Mouse (Mus musculus): ENCODE results near the gene Itga5.
A peak's percentile ranks its signal among the peaks of the same experiment; 100 is the strongest.

Gene Itga5

GRCm38 (mm10) chr15:103365471-103366375, 840 bp downstream of the Itga5 start:
- no peak for DNase-seq (ENCODE audit: low spot score in 2 of 2)

- DNase-seq (ENCODE audit: low spot score in 2 of 2) = no peak
These were observed 1.8 kb downstream of the Itga5 start for GRCm38 (mm10) chr15:103364761-103365160.

GRCm38 (mm10) chr15:103363809-103364208, 2.8 kb downstream of the Itga5 start:
- no peak for DNase-seq (ENCODE audit: low spot score in 2 of 2)

- DNase-seq (ENCODE audit: low spot score in 2 of 2) = no peak
These were observed 3.6 kb downstream of the Itga5 start for GRCm38 (mm10) chr15:103362950-103363349.

GRCm38 (mm10) chr15:103362333-103362732, 4.2 kb downstream of the Itga5 start:
- DNase-seq (ENCODE audit: low spot score in 2 of 2) = no peak

GRCm38 (mm10) chr15:103361269-103361668, 5.3 kb downstream of the Itga5 start:
- DNase-seq (ENCODE audit: low spot score in 2 of 2) = no peak

- no peak for DNase-seq (ENCODE audit: low spot score in 2 of 2)
These were observed 6.5 kb downstream of the Itga5 start for GRCm38 (mm10) chr15:103359869-103360602.

GRCm38 (mm10) chr15:103359122-103359510, 7.4 kb downstream of the Itga5 start:
- no peak for DNase-seq (ENCODE audit: low spot score in 2 of 2)

GRCm38 (mm10) chr15:103358278-103359121, 8.1 kb downstream of the Itga5 start:
- no peak for DNase-seq (ENCODE audit: low spot score in 2 of 2)

- no peak for DNase-seq (ENCODE audit: low spot score in 2 of 2)
These were observed 8.7 kb downstream of the Itga5 start for GRCm38 (mm10) chr15:103357817-103358216.

GRCm38 (mm10) chr15:103356130-103356529, 10.4 kb downstream of the Itga5 start:
- no peak for DNase-seq (ENCODE audit: low spot score in 2 of 2)

GRCm38 (mm10) chr15:103355420-103355819, 11.1 kb downstream of the Itga5 start:
- no peak for DNase-seq (ENCODE audit: low spot score in 2 of 2)

- no peak for DNase-seq (ENCODE audit: low spot score in 2 of 2)
These were observed 11.9 kb downstream of the Itga5 start for GRCm38 (mm10) chr15:103354690-103355089.

- DNase-seq (ENCODE audit: low spot score in 2 of 2) = no peak
These were observed 12.9 kb downstream of the Itga5 start for GRCm38 (mm10) chr15:103353511-103354256.

- DNase-seq (ENCODE audit: low spot score in 2 of 2) = no peak
These were observed 13.7 kb downstream of the Itga5 start for GRCm38 (mm10) chr15:103352856-103353255.

GRCm38 (mm10) chr15:103347275-103347684, 19.3 kb downstream of the Itga5 start:
- no peak for DNase-seq (ENCODE audit: low spot score in 2 of 2)

- no peak for DNase-seq (ENCODE audit: low spot score in 2 of 2)
These were observed 20.8 kb downstream of the Itga5 start for GRCm38 (mm10) chr15:103345789-103346188.

GRCm38 (mm10) chr15:103343556-103343955, 23.0 kb downstream of the Itga5 start:
- no peak for DNase-seq (ENCODE audit: low spot score in 2 of 2)

- no peak for DNase-seq (ENCODE audit: low spot score in 2 of 2)
These were observed 23.6 kb downstream of the Itga5 start for GRCm38 (mm10) chr15:103343008-103343407.

- DNase-seq (ENCODE audit: low spot score in 2 of 2) = peak in 1 of 2 experiments; percentile 82
These were observed 24.1 kb downstream of the Itga5 start for GRCm38 (mm10) chr15:103342415-103342814.

- DNase-seq (ENCODE audit: low spot score in 2 of 2) = no peak
These were observed 25.0 kb downstream of the Itga5 start for GRCm38 (mm10) chr15:103341547-103341946.
